Mouse (Mus musculus) E14TG2a.4 (cell line): Measurements from ENCODE around the gene Hist2h2be.
"Not testable (repeated sequence)": the region's sequence is repeated elsewhere in the genome, so short reads cannot be mapped to it uniquely, and the experiment has no call there.

Experiments used
- H3K27me3 ChIP-seq: 2 replicates; pipeline ENCODE4 v1.6.1; 2014; ENCODE audit warnings: low read length, control low read depth; ENCODE audit not compliant: insufficient read depth
- H3K36me3 ChIP-seq: 2 replicates; pipeline ENCODE4 v1.6.1; 2014; ENCODE audit warnings: low read length, control low read depth; ENCODE audit not compliant: insufficient read depth
- H3K4me1 ChIP-seq: replicated peaks from 2 replicates; pipeline ENCODE4 v1.6.1; 2014; ENCODE audit warnings: low read depth, low read length, control low read depth
- H3K4me3 ChIP-seq: replicated peaks from 2 replicates; pipeline ENCODE4 v1.5.1; 2014; ENCODE audit warnings: mild to moderate bottlenecking, low read length
- H3K9me3 ChIP-seq: 2 replicates; pipeline ENCODE4 v1.6.1; 2014; ENCODE audit warnings: low read length, control low read depth
- CTCF ChIP-seq: conservative IDR thresholded peaks from 2 replicates; pipeline ENCODE4 v1.5.1; 2014; ENCODE audit warnings: low read length
- NANOG ChIP-seq: IDR thresholded peaks from 2 replicates; pipeline ENCODE4 v1.6.1; 2014; ENCODE audit warnings: borderline replicate concordance, low read length, mixed read lengths
- POU5F1 ChIP-seq: IDR thresholded peaks from 2 replicates; pipeline ENCODE4 v1.6.1; 2014; ENCODE audit warnings: low read length, borderline replicate concordance

Gene Hist2h2be

DNA sequence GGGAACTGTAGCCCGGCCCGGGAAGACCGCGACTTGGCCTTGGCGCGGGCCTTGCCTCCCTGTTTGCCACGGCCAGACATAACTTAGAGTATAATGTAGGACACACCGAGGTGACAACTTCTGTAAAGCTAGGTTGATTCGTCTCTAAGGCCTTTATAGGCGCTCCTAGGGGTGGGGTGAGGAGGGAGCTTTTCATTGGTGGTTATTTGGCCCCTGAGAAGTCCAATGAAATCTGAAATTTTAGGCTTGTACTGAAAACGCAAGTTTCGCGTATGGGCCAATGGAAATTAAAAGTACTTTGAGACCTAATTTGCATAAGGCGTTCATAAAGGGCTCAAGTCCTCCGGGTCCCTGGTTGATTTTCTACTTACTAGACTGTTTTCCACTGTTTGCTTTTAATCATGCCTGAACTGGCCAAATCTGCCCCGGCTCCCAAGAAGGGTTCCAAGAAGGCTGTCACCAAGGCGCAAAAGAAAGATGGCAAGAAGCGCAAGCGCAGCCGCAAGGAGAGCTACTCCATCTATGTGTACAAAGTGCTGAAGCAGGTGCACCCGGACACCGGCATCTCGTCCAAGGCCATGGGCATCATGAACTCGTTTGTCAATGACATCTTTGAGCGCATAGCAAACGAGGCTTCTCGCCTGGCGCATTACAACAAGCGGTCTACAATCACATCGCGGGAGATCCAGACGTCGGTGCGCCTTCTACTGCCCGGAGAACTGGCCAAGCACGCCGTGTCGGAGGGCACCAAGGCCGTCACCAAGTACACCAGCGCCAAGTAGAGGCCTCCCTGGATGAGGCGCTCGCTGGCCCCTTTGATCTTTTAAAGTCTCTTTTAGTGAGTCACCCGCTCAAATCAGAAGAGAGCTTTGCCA lies at the start of gene Hist2h2be, which contains the start of gene Hist2h2ac:
TSS of gene Hist2h2be (plus strand) at position 355 of the 875 bp plus-strand sequence.
TSS of gene Hist2h2ac (minus strand) at position 116 of the 875 bp plus-strand sequence.
- no peaks in the 10 kb centered on the region for H3K9me3 ChIP-seq
- peak within 1 kb of the TSS; percentile 84 for H3K4me3 ChIP-seq
- peaks cover 12% of the 10 kb centered on the region; the same call in 1 of the 2 replicates for H3K27me3 ChIP-seq
- peaks cover 43% of the 10 kb centered on the region for H3K4me1 ChIP-seq
- H3K36me3 ChIP-seq, result no peaks in the 10 kb centered on the region
- no peak for TF ChIP-seq POU5F1
- TF ChIP-seq NANOG, result no peak
- no peak for TF ChIP-seq CTCF

DNA sequence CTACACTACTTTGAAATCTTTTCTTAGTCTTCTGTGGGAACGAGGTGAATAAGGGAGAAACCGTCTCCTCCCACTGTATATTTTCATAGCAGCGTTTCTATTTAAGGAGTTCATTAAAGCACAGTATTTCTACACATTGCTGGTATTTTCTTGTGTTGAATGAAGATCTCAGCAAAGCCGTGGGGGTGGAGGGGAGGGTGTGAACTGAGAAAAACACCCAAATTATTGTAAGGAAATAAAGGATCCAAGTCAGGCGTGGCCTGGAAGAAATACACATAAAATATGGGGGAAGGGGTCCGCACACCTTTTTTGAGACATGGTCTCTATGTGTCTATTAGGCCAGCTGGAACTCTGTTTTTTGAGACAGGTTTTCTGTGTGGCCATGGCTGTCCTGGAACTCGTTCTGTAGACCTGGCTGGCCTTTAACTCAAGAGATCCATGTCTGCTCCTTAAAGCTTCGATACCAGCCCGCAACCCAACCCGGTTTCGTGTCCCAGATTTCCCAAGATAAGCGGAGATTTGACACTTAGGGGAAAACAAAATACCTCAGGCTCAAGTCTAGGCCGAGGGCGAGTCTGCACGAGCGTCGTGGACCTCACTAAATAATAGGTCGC lies 49.2 kb upstream of the Hist2h2be start:
- H3K4me1 ChIP-seq, result peaks cover 65% of the 10 kb centered on the region
- peak overlapping the region; percentile 99 for H3K4me3 ChIP-seq
- peaks cover 52% of the 10 kb centered on the region for H3K36me3 ChIP-seq
- TF ChIP-seq CTCF, result no peak
- no peak for TF ChIP-seq POU5F1
- TF ChIP-seq NANOG, result no peak
- H3K27me3 ChIP-seq, result no peaks in the 10 kb centered on the region
- no peaks in the 10 kb centered on the region for H3K9me3 ChIP-seq

DNA sequence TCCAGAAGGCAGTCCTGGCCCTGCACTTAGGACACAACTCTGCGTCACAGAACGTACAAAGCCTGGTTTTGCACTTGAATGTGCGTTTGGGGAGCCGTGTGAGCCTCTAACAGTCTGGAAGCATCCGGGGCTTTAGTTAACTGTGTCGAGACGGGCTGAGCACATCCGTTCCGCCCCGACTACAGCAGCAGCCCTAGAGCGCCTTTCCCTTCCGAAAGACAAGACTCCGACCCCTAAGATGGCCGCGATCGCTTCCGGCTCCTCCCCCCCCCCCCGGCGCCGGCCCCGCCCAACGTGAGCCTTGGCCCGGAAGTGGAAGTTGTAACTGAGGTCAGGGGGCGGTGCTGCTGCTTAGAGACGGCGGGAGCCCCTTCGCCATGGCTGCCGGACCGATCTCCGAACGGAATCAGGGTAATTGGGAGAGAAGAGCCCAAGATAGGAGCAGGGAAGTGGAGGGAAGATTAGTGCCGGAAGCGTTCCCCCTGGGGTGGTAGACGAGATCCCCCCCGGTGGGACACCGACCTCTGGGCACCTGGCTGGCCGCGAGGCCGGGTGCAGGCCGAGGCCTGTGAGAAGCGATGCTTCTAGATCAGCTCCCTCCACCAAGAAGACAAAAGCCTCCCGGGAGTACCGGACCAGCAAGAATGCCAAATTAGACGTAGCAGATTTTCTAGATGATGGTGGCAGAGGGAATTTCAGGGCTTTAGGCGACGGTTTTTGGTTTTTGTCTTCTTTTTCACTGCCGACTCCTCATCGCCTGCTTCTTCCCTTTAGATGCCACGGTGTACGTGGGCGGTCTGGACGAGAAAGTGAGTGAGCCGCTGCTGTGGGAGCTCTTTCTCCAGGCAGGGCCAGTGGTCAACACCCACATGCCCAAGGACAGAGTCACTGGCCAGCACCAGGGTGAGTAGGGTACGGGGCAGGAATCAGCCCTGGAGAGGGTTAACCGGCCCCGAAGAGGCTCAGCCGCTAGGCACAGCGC lies 48.4 kb upstream of the Hist2h2be start, which contains the start of gene Sf3b4:
TSS of gene Sf3b4 (plus strand) at position 136 of the 982 bp plus-strand sequence.
- Histone ChIP-seq H3K36me3 (peaks cover 60% of the 10 kb centered on the region), H3K27me3 (no peaks in the 10 kb centered on the region), H3K4me3 (peak within 1 kb of the TSS; percentile 99), H3K9me3 (no peaks in the 10 kb centered on the region), H3K4me1 (peaks cover 66% of the 10 kb centered on the region)
- TF ChIP-seq POU5F1 (no peak), CTCF (no peak), NANOG (no peak)

DNA sequence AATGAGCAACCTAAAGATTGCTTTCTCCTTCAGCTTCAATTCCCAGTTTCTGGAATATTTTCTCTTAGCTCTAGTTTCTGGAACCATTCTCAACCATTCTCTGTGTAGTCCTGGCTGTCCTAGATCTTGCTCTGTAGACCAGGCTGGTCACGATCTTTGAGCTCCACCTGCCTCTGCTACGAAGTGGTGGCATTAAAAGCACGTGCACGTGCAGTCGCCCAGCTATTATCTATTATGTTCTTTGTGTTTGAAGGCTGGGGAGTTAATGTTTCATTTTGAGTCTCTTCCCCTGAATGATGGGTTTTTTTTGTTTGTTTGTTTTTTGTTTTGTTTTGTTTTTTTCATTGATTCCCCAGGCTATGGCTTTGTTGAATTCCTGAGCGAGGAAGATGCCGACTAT lies 47.7 kb upstream of the Hist2h2be start:
- TF ChIP-seq CTCF (no peak), POU5F1 (no peak), NANOG (no peak)
- no peaks in the 10 kb centered on the region for H3K27me3 ChIP-seq
- peaks cover 66% of the 10 kb centered on the region for H3K4me1 ChIP-seq
- no peaks in the 10 kb centered on the region for H3K9me3 ChIP-seq
- H3K36me3 ChIP-seq, result peaks cover 67% of the 10 kb centered on the region
- H3K4me3 ChIP-seq, result peak overlapping the region; percentile 99

DNA sequence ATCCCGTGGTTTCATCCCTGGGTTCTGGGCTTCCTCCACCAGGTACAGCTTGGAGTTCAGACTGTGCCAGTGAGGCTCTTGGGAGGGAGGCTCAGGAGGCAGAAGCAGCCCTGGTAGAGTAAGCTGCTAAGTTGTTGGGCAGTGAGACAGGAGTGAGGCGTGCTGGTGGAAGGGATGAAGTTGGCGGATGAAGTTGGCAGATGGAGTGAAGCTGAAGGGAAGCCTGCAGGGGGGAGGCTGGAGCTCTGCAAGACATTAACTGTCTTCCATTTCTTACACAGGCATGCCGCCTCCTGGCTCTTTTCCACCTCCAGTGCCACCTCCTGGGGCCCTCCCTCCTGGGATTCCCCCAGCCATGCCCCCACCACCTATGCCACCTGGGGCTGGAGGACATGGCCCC lies 46.9 kb upstream of the Hist2h2be start:
- Histone ChIP-seq H3K4me3 (peak overlapping the region; percentile 99), H3K4me1 (peaks cover 73% of the 10 kb centered on the region), H3K36me3 (peaks cover 72% of the 10 kb centered on the region)
- not testable (repeated sequence) for H3K9me3 ChIP-seq, H3K27me3 ChIP-seq

DNA sequence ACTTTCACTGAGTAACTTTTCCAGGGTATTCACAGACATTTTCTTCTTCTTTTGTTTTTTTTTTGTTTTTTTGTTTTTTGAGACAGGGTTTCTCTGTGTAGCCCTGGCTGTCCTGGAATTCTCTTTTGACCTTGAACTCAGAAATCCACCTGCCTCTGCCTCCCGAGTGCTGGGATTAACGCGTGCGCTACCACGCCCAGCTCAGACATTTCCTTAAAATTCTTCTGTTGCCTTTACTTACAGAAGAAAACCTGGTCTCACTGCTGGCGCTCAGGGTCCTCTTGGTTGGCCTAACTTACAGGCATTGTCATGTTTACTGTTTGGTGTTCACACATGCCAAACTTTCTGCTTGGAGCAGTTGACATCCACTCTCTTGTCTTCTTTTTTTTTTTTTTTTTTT lies 45.7 kb upstream of the Hist2h2be start:
- peaks cover 72% of the 10 kb centered on the region for H3K36me3 ChIP-seq
- peak overlapping the region; percentile 99 for H3K4me3 ChIP-seq
- TF ChIP-seq POU5F1, result no peak
- TF ChIP-seq NANOG, result no peak
- no peak for TF ChIP-seq CTCF
- H3K9me3 ChIP-seq, result no peaks in the 10 kb centered on the region
- H3K27me3 ChIP-seq, result no peaks in the 10 kb centered on the region
- H3K4me1 ChIP-seq, result peaks cover 75% of the 10 kb centered on the region

DNA sequence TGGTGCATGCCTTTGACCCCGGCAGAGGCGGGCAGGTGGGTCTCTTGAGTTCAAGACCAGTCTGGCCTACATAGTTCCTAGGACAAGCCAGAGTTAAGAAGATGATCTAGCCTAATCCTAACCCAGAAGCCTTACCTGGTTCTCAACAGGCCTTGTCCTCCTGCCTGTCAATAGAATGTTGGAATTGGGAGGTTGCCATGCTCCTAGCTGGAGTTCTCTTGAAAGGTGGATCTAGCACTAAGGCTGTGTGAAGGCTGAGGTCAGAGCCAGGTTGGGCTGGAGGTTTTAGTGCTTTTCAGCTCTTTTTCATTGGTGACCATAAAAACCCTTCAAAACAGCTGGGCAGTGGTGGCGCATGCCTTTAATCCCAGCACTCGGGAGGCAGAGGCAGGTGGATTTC lies 42.5 kb upstream of the Hist2h2be start:
- H3K27me3 ChIP-seq, result peaks cover 16% of the 10 kb centered on the region
- TF ChIP-seq POU5F1, result no peak
- no peak for TF ChIP-seq CTCF
- no peak for TF ChIP-seq NANOG
- H3K9me3 ChIP-seq, result no peaks in the 10 kb centered on the region
- peaks cover 62% of the 10 kb centered on the region for H3K36me3 ChIP-seq
- peaks cover 77% of the 10 kb centered on the region for H3K4me1 ChIP-seq
- H3K4me3 ChIP-seq, result no peak overlapping the region

DNA sequence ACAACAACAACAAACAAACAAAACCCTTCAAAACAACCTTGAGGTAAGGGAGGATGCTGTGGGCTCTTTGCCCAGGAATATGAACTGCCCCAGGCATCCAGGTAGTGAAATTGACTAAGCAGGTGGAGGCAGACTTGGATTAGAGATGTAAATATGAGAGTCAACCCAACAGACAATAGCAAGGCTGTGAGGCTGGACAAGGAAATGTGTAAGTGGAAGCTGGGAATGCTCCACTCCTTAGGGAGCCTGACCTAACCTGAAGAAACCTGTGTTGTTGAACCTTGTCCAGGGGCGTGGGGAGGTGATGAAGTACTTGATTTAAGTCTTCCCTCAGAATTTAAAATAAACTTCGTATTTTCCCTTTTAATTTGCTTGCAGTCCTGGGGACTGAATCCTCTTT lies 42.0 kb upstream of the Hist2h2be start:
- H3K36me3 ChIP-seq, result peaks cover 58% of the 10 kb centered on the region
- peaks cover 76% of the 10 kb centered on the region for H3K4me1 ChIP-seq
- no peak overlapping the region for H3K4me3 ChIP-seq
- no peaks in the 10 kb centered on the region for H3K9me3 ChIP-seq
- TF ChIP-seq NANOG (no peak), POU5F1 (no peak), CTCF (no peak)
- H3K27me3 ChIP-seq, result peaks cover 20% of the 10 kb centered on the region
